Mouse (Mus musculus) bone marrow macrophage, adult 2 months (primary cell): ENCODE data around the gene Rhoa.

Experiments used
- CTCF ChIP-seq: IDR thresholded peaks from 2 replicates; pipeline ENCODE4 v1.5.1; 2012; ENCODE audit warnings: low read depth, mild to moderate bottlenecking, low read length, moderate library complexity
- POLR2A ChIP-seq: IDR thresholded peaks from 2 replicates; pipeline ENCODE4 v1.6.1; 2012; ENCODE audit warnings: mild to moderate bottlenecking, low read depth, low read length, borderline replicate concordance

DNA sequence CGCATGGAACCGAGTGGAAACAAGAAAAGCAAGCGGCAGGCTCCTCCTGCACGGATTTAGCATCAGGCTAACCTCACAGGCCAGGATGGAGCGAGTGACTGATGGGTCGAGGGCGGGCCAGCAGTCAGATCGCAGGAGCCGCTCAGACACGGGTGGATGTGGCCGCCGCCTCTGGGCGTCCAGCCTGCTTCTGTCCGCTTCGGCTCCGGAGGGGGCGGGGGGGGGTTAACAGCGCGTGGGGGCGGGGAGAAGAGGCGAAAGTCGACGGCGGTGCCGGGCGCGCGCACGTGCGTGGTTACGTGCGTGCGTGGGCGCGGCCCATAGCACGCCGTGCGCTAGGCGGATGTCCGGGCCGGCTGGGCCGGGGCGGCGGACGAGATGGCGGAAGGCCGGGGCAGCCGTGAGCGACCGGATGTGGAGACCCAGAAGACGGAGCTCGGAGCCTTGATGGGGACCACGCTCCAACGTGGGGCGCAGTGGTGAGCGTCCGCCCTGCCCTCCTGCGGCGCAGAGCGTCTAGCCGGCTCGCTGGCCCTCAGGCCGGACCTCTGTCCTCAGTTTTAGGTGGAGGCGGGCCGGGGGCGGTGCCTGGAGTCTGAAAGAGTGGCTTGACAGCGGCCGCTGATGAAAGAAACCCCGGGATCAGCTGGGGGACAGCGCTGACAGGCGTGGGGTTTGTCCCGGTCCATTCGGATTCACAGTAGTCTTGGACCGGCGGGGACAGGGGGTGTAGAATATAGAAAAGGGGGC, 41.8 kb downstream of the Rhoa start, which contains the start of gene Usp4:
- TF ChIP-seq POLR2A (0 out of 2 replicates have a peak, but pooled peaks have one; percentile 3), CTCF (no peak)
